Comparison of ENCODE assay signal across 11 mouse cellular contexts in the genomic region with DNA sequence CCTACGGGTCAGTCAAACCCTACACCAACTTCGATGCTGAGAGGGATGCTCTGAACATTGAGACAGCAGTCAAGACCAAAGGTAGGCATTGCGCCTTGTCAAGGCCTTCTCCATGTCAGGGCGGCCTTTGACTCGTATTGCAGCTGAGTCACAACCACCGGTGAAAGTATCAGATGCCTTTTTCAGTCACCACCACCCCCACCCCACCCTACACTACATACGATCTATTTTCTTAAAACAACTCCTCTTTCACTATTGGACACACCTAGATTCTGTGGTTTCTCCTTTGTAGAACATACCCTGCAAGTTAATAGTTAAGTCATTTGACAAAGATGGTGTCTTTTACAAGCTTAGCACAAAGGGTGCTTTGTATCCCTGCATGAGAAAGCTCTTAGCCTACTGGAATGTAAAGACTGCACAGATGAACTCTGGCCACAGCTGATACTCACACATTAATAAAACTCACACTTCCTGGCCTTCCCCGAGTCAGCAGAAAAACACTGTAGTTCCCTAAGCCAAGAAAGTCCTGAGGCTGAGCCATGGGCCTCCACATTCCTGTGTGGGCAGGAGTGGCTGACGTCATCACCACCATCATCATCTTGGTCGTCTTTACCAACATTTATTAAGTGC. TPM values are rescaled to one million over a fixed set of nuclear protein-coding genes. Genes with fewer than 3 reads are reported as not detected.
DNase-seq lines count a peak whose midpoint lies in the region; ATAC-seq and TF ChIP-seq lines count a peak whose summit lies in the region.
"Had no signal": no experiment of that assay in that cellular context is flagged by ENCODE, and none has a peak within 500 bp of the region (broad histone marks: within the 10 kb centered on the region; RNA-seq: fewer than 3 reads in every experiment).

No protein-coding gene starts in this region.

- no peak for TF ChIP-seq CTCF in stomach, postnatal 0 days (IDR thresholded peaks at IDR 0.05; ENCODE audit: low read depth)

- H3K4me3 ChIP-seq in heart, embryonic 12.5 days: no peak overlapping the region
- H3K4me3 ChIP-seq in neural tube, embryonic 13.5 days: no peak overlapping the region
- H3K4me3 ChIP-seq in intestine, embryonic 15.5 days (replicated peaks): no peak overlapping the region
- no peak overlapping the region for H3K4me3 ChIP-seq in stomach, postnatal 0 days (ENCODE audit: low read depth, low read length)
- H3K4me3 ChIP-seq in liver, embryonic 11.5 days (ENCODE audit: low read depth, low read length): no peak overlapping the region

- H3K9ac ChIP-seq in heart, embryonic 12.5 days: no peak overlapping the region
- H3K9ac ChIP-seq in neural tube, embryonic 13.5 days: no peak overlapping the region
- H3K9ac ChIP-seq in intestine, embryonic 15.5 days: no peak overlapping the region
- no peak overlapping the region for H3K9ac ChIP-seq in stomach, postnatal 0 days (ENCODE audit: low read length)
- no peak overlapping the region for H3K9ac ChIP-seq in liver, embryonic 11.5 days (ENCODE audit: low read depth, low read length)
- H3K9ac ChIP-seq: liver, embryonic 14.5 days had no signal

- H3K4me1 ChIP-seq in heart, embryonic 12.5 days (replicated peaks): peaks cover 67% of the 10 kb centered on the region
- peaks cover 43% of the 10 kb centered on the region for H3K4me1 ChIP-seq in neural tube, embryonic 13.5 days (replicated peaks)
- H3K4me1 ChIP-seq in intestine, embryonic 15.5 days (replicated peaks): peaks cover 55% of the 10 kb centered on the region
- peaks cover 18% of the 10 kb centered on the region for H3K4me1 ChIP-seq in stomach, postnatal 0 days (replicated peaks; ENCODE audit: control insufficient read depth, insufficient read depth)
- peaks cover 3% of the 10 kb centered on the region; the same call in 1 of the 2 replicates for H3K4me1 ChIP-seq in liver, embryonic 11.5 days (replicated peaks; ENCODE audit: control insufficient read depth, insufficient read depth, low read length)

- 61% methylated on average over 10 of the region's 10 CpGs for WGBS in heart, embryonic 12.5 days
- 65% methylated on average over 10 of the region's 10 CpGs for WGBS in neural tube, embryonic 13.5 days
- WGBS in intestine, embryonic 15.5 days: 50% methylated on average over 10 of the region's 10 CpGs
- 45% methylated on average over 10 of the region's 10 CpGs for WGBS in stomach, postnatal 0 days
- WGBS in liver, embryonic 11.5 days: 75% methylated on average over 10 of the region's 10 CpGs

- peak overlapping the region; percentile 21; the same call in 1 of the 2 replicates for H3K27ac ChIP-seq in heart, embryonic 12.5 days (ENCODE audit: poor library complexity, severe bottlenecking)
- H3K27ac ChIP-seq in neural tube, embryonic 13.5 days (replicated peaks): 0 out of 2 replicates have a peak overlapping the region, but pooled peaks have one; percentile 13
- peak overlapping the region; percentile 55 for H3K27ac ChIP-seq in intestine, embryonic 15.5 days
- H3K27ac ChIP-seq in stomach, postnatal 0 days (replicated peaks): peak overlapping the region; percentile 76
- no peak overlapping the region for H3K27ac ChIP-seq in liver, embryonic 11.5 days (ENCODE audit: low read depth, low read length)
- H3K27ac ChIP-seq: liver, embryonic 14.5 days had no signal

- no peak overlapping the region for H3K4me2 ChIP-seq in heart, embryonic 12.5 days
- no peak overlapping the region for H3K4me2 ChIP-seq in neural tube, embryonic 13.5 days
- no peak overlapping the region for H3K4me2 ChIP-seq in intestine, embryonic 15.5 days (replicated peaks)
- H3K4me2 ChIP-seq in stomach, postnatal 0 days (replicated peaks; ENCODE audit: low read depth): no peak overlapping the region
- no peak overlapping the region for H3K4me2 ChIP-seq in liver, embryonic 11.5 days

- ATAC-seq in heart, embryonic 12.5 days (ENCODE audit: insufficient number of reproducible peaks, low FRiP score): no peak
- ATAC-seq in neural tube, embryonic 13.5 days (ENCODE audit: low read depth): no peak
- ATAC-seq in intestine, embryonic 15.5 days: peak; percentile 82
- peak; percentile 80 for ATAC-seq in stomach, postnatal 0 days (ENCODE audit: low FRiP score, low TSS enrichment)
- no peak for ATAC-seq in liver, embryonic 11.5 days (replicated peaks; ENCODE audit: low FRiP score)

- H3K36me3 ChIP-seq in heart, embryonic 12.5 days: peaks cover 57% of the 10 kb centered on the region
- no peaks in the 10 kb centered on the region for H3K36me3 ChIP-seq in neural tube, embryonic 13.5 days
- H3K36me3 ChIP-seq in intestine, embryonic 15.5 days: peaks cover 7% of the 10 kb centered on the region; the same call in 1 of the 2 replicates
- H3K36me3 ChIP-seq in stomach, postnatal 0 days (ENCODE audit: control insufficient read depth, insufficient read depth, low read length): peaks cover 9% of the 10 kb centered on the region
- H3K36me3 ChIP-seq in liver, embryonic 11.5 days (ENCODE audit: control insufficient read depth, insufficient read depth, low read length): no peaks in the 10 kb centered on the region

- TF ChIP-seq EP300 in stomach, postnatal 0 days (optimal IDR thresholded peaks at IDR 0.05): no peak

- no peaks in the 10 kb centered on the region for H3K27me3 ChIP-seq in heart, embryonic 12.5 days (replicated peaks)
- no peaks in the 10 kb centered on the region; the same call in 1 of the 2 replicates for H3K27me3 ChIP-seq in neural tube, embryonic 13.5 days
- H3K27me3 ChIP-seq in intestine, embryonic 15.5 days (replicated peaks): no peaks in the 10 kb centered on the region
- H3K27me3 ChIP-seq in stomach, postnatal 0 days (ENCODE audit: control insufficient read depth, insufficient read depth, low read length): no peaks in the 10 kb centered on the region
- H3K27me3 ChIP-seq in liver, embryonic 11.5 days (replicated peaks; ENCODE audit: control insufficient read depth, insufficient read depth, low read length): no peaks in the 10 kb centered on the region

- H3K9me3 ChIP-seq in heart, embryonic 12.5 days (replicated peaks): no peaks in the 10 kb centered on the region
- H3K9me3 ChIP-seq in neural tube, embryonic 13.5 days: no peaks in the 10 kb centered on the region
- H3K9me3 ChIP-seq in intestine, embryonic 15.5 days: no peaks in the 10 kb centered on the region
- no peaks in the 10 kb centered on the region for H3K9me3 ChIP-seq in stomach, postnatal 0 days (ENCODE audit: control insufficient read depth, low read length)
- H3K9me3 ChIP-seq in liver, embryonic 11.5 days (ENCODE audit: control insufficient read depth, low read length): no peaks in the 10 kb centered on the region

- DNase-seq in heart, postnatal 25 days (ENCODE audit: low spot score): no peak
- no peak for DNase-seq in neural tube, embryonic 10.5 days (ENCODE audit: extremely low spot score, low spot score)
- peak; percentile 47 for DNase-seq in stomach, postnatal 0 days (ENCODE audit: low spot score)
- DNase-seq in liver, embryonic 11.5 days (ENCODE audit: low spot score): no peak
- DNase-seq in B cell, adult 2 months: no peak
- DNase-seq: adrenal gland, postnatal 10 days; thymus, postnatal 4 days had no signal

- intact Hi-C loops in heart, postnatal 25 days (cut with DNase I): no loop called here

RNA-seq across cellular contexts. Expression of a gene that starts 14.0 kb away (rescaled TPM):
- polyA plus RNA-seq in heart, embryonic 12.5 days (2016; fragmentation: Nextera tagmentation; extraction: Ambion mirVana): 378 and 387 TPM in 2 replicates
- total RNA-seq in heart, postnatal 25 days (2021): 100 to 1,000 TPM in 1 of 2 experiments, 10 to 100 TPM in 1; 95.4 to 104 TPM
- polyA plus RNA-seq in neural tube, embryonic 13.5 days (2015; fragmentation: Nextera tagmentation; extraction: Ambion mirVana): 308 and 356 TPM in 2 replicates
- 462 and 533 TPM in 2 replicates for polyA plus RNA-seq in intestine, embryonic 15.5 days (2015; fragmentation: Nextera tagmentation; extraction: Ambion mirVana)
- polyA plus RNA-seq in stomach, postnatal 0 days (2015; fragmentation: Nextera tagmentation; extraction: Ambion mirVana): 634 and 654 TPM in 2 replicates
- polyA plus RNA-seq in liver, embryonic 11.5 days (2014; fragmentation: Nextera tagmentation; extraction: Ambion mirVana): 153 and 159 TPM in 2 replicates

Comparison
In these comparisons a context has a peak if more than half of its experiments do, and no peak if none do; other contexts are left out.
1. ATAC-seq: peak in intestine, embryonic 15.5 days (single experiment) and stomach, postnatal 0 days (single experiment); none in heart, embryonic 12.5 days (single experiment), neural tube, embryonic 13.5 days (single experiment) and liver, embryonic 11.5 days (single experiment).